Mouse (Mus musculus): ENCODE results near the gene Gm18336.
"Not testable (repeated sequence)": the region's sequence is repeated elsewhere in the genome, so short reads cannot be mapped to it uniquely, and the experiment has no call there.

Gm18336 gene

DNA sequence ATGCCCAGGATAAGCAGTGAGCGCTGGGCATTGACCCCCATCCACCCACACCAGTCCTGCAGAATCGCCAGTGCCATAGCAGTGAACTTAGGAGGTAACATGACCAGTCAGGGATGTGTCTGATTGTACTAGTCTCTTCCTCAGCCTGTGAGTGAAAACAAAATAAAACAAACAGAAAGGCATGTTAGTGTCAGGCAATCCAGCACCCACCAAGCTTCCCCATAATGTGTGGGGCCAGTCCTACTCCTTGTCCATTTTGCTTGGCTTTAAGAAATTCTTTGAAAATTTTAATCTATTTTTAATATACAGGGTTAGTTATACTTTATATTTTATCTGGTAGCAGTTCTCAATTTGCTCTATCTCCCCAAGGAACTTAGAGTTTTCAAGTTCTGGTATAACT lies at the start of gene Gm18336:
Gene Gm18336 (minus strand): TSS at position 101 of the 400 bp plus-strand sequence.
- not testable (repeated sequence) for DNase-seq (ENCODE audit: low spot score in 2 of 2)

- DNase-seq (ENCODE audit: low spot score in 2 of 2), result no peak
Measured at GRCm38 (mm10) chrX:73441428-73441827, 42.9 kb upstream of the Gm18336 start.

DNA sequence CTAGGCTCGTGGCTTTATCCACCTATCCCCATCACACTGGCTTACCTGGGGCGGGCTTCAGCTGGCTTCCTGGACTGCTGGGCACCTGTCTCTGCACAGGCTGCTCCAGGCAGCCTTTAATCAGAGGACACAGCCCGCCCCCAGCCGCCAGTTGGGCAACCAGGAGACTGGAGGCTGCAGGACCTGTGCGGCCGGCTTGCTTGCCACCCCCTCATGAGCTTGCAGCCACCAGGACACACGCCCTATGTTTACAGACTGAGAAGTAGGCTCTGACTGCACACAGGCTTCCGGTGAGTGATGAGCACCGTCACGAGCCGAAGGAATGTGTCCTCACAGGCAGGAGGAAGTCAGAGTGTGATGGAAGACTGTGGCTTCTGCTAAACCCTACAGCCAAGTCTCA lies 36.7 kb upstream of the Gm18336 start, which contains the start of gene Trex2:
Gene Trex2 (minus strand): TSS at position 93 of the 400 bp plus-strand sequence.
- DNase-seq (ENCODE audit: low spot score in 2 of 2), result no peak

DNA sequence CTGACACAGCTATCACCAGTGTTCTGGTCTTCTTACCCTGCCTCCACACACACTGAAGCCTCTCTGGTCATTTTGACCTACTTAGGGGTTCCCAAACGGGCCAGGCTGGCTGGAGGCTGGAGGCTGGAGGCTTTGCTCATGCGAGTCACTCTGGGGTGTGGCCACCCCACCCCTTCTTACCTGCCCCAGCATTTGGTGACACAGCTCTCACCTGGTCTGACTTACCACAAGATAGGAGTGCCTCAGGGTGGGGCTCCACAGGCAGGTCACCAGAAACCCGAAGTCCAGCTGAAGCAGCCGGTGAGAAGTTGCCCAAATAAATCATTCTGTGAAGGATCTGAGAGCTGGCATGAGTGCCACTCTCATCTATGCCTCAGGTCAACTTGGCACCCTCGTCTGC lies 34.3 kb upstream of the Gm18336 start:
- no peak for DNase-seq (ENCODE audit: low spot score in 2 of 2)

DNA sequence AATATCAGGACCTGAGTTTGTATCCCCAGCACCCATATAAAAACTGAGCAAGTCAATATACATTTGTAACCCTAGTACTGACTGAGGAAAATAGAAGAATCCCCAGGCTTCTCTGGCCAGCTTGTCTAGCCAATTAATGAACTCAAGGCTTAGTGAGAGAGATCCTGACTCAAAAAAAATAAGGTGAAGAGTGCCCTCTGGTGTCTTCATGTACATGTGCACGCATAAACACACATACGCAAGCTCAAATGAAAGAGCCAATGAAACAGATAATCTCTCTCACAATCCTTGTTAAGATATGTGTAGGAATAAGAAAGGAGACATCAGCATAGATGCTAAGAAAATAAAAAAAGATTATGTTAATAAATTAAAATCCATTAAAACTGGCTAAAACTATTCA lies 31.5 kb upstream of the Gm18336 start:
- DNase-seq (ENCODE audit: low spot score in 2 of 2), result no peak

DNA sequence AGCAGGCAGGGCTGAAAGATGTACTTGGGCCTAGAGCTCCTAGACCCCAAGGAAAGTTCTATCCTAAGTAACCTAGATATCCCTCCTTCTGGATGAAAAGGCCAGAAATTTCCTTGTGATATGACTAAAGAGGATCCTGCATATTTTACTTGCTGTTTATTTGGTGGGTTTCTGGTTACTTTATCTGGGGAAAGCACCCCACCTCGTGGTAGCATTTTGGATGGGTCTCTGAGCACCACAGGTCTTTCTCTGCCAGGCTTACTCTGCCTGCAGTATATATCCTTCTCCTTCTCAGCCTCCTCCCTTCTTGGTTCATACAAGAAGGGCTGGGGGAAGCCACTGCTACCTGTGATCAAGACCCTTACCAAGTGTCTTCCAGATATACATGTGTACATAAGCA lies 14.2 kb upstream of the Gm18336 start:
- peak in 1 of 2 experiments; percentile 26 for DNase-seq (ENCODE audit: low spot score in 2 of 2)

DNA sequence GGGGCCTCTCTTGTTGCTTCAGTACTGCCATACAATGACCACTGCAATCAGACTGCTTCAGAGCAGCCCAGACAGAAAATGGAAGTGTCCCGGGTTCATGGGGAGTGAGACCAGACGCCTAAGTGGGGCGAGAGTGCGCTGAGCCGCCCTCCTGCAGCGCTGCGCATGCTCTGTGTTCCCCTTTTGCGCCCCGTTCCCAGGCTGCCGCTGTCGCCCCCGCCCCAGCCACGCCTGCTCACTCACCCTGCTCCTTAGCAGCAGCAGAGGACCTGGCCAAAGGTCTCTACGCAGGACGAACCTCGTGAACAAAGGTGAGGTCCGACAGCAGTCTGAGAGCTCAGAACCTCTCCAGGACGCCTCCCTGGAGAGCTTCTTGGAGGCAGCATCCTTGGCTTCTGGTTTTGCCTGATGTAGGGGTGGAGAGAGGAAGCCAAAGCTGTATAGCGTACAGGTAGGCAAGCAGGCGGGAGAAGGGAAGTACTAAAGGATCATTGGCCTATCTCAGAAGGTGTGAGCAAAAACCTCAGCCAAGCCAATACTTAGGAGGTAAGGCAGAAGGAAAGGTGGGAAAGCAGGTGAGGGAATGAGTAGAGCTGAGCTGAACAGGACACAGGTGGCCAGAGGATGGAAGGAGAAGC lies 12.5 kb upstream of the Gm18336 start, which contains the start of gene Zfp92:
Gene Zfp92 (plus strand): TSS at position 217 of the 638 bp plus-strand sequence.
- peak in 1 of 2 experiments; percentile 33 for DNase-seq (ENCODE audit: low spot score in 2 of 2)

- no peak for DNase-seq (ENCODE audit: low spot score in 2 of 2)
Measured at GRCm38 (mm10) chrX:73401616-73402015, 3.1 kb upstream of the Gm18336 start.

DNA sequence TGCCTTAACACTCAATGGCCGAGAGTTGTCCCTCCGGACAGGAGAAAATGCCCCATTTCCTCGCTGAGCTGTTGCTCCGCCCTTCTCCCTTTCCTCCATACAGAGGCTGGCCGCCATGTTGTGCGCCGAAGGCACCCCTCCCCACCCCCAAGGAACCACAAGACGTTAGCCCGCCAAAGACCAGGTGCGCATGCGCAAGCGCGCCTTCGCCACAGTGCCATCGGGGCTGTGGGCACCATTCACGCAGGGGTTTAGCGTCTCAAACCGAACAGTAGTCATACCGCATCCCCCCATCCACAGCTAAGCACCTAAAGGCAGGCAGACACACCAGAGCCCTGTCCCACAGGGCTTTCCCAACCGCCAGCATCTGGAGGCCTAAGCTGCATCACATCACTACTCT lies 2.4 kb upstream of the Gm18336 start:
- DNase-seq (ENCODE audit: low spot score in 2 of 2), result no peak

- no peak for DNase-seq (ENCODE audit: low spot score in 2 of 2)
Measured at GRCm38 (mm10) chrX:73396446-73396845, 2.1 kb downstream of the Gm18336 start.

- DNase-seq (ENCODE audit: low spot score in 2 of 2), result no peak
Measured at GRCm38 (mm10) chrX:73391481-73391880, 7.1 kb downstream of the Gm18336 start.

DNA sequence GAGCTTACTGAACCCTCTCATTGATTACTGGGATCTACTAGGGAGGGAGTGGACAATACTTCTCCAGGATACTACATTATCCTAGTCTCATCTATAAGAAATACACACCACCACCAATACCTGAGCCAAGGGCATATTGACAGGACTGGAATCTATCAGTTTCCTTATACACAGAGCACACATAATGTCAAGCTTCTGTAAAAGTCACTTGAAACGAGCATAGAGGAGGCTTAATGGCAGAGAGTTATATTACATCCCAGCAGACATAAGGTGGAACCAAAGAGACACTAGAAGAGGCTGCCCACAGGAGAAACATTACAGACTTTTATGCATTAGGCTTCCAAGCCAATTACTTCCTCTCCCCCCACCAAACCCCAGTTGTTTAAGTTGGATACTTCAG lies 13.6 kb downstream of the Gm18336 start:
- no peak for DNase-seq (ENCODE audit: low spot score in 2 of 2)

DNA sequence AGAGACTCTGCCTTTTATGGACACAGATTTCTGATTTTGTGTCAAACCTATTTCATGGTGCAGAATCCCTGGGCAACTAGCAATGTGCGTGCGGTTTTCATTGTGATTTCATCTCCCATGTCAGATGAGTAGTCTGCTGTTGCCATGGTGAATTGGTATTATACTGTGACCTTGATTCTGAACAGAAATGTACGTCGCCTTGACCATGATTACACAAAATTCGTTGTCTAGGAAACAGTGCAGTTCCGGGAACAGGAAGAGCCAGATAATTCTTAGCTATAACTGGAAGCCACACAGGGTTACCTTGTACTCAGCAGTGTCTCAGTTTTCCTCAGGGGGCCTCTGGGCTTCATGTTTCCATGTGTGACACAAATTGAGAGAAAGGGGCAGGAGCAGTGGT lies 14.1 kb downstream of the Gm18336 start:
- DNase-seq (ENCODE audit: low spot score in 2 of 2), result peak in 1 of 2 experiments; percentile 31

- no peak for DNase-seq (ENCODE audit: low spot score in 2 of 2)
Measured at GRCm38 (mm10) chrX:73363291-73363690, 35.2 kb downstream of the Gm18336 start.

DNA sequence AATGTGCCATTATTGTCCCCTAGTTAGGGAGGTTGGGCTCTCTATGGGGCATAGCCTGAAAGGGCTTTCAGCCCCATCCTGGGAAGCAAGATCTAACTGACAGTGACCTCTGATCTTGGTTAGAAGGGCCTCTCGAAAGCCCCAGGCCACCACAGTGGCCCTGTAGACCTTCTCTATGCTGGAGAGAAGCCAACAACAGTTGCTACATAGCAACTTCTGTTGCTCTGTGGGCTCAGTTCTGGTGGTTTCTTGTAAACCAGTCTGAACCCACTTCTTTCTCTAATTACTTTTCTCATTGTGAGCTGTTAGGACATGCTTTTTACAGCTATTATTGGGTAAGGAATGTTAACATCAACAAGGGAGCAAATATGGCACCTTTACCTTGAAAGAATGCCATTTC lies 41.8 kb downstream of the Gm18336 start:
- no peak for DNase-seq (ENCODE audit: low spot score in 2 of 2)

DNA sequence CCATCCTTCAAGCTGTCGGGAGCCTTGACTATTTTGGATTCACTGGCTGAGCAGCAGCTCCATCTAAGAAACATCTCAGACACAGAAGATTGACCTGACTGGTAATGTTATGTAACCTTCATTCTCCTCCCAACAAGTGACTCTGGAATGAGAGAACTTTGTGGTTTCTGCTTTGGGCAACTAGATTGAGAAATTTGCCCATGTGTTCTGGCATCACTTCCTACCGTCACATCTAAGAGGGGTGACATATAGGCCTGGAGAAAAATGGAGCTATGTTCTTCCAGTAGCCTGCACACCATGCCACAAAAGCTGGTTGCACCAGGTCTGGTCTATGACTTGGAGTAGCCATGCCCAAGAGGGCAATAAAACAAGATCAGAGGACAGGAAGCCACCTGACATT lies 42.4 kb downstream of the Gm18336 start:
- DNase-seq (ENCODE audit: low spot score in 2 of 2), result no peak

Data from right cerebral cortex, postnatal 10 days (tissue).